Mouse (Mus musculus) stomach, postnatal 0 days (tissue): ENCODE measurements around the gene Rtn4. TPM values are rescaled to one million over a fixed set of nuclear protein-coding genes. Genes with fewer than 3 reads are reported as not detected.

Experiments used
- ATAC-seq: fragments of 200-750 bp; cut with Nextera tagmentation; 2 replicates; pipeline ENCODE4 v1.8.0; 2017; ENCODE audit not compliant: low FRiP score, low TSS enrichment
- DNase-seq: peaks from one replicate; pipeline ENCODE4 v3.0.0-alpha.2; 2016; ENCODE audit warnings: low spot score
- H3K27ac ChIP-seq: fragments of 300-500 bp; sonication (generic); replicated peaks from 2 replicates; pipeline ENCODE4 v1.5.1; 2014; ENCODE audit warnings: mild to moderate bottlenecking, control low read depth
- H3K27me3 ChIP-seq: fragments of 300-500 bp; sonication (generic); 2 replicates; pipeline ENCODE4 v1.6.1; 2014; ENCODE audit warnings: low read length; ENCODE audit not compliant: control insufficient read depth, insufficient read depth
- H3K36me3 ChIP-seq: fragments of 300-500 bp; sonication (generic); 2 replicates; pipeline ENCODE4 v1.6.1; 2014; ENCODE audit warnings: low read length, mixed read lengths; ENCODE audit not compliant: control insufficient read depth, insufficient read depth
- H3K4me1 ChIP-seq: fragments of 300-500 bp; sonication (generic); replicated peaks from 2 replicates; pipeline ENCODE4 v1.6.1; 2014; ENCODE audit warnings: antibody characterized with exemption; ENCODE audit not compliant: control insufficient read depth, insufficient read depth
- H3K4me2 ChIP-seq: fragments of 300-500 bp; sonication (generic); replicated peaks from 2 replicates; pipeline ENCODE4 v1.6.1; 2014; ENCODE audit warnings: low read depth, mild to moderate bottlenecking, control low read depth, moderate library complexity
- H3K4me3 ChIP-seq: fragments of 300-500 bp; sonication (generic); 2 replicates; pipeline ENCODE4 v1.5.1; 2014; ENCODE audit warnings: low read depth, low read length, control low read depth
- H3K9ac ChIP-seq: fragments of 300-500 bp; sonication (generic); 2 replicates; pipeline ENCODE4 v1.6.1; 2014; ENCODE audit warnings: mild to moderate bottlenecking, low read length, control low read depth, mixed read lengths
- H3K9me3 ChIP-seq: fragments of 300-500 bp; sonication (generic); 2 replicates; pipeline ENCODE4 v1.6.1; 2016; ENCODE audit warnings: low read length; ENCODE audit not compliant: control insufficient read depth
- CTCF ChIP-seq: IDR thresholded peaks from 2 replicates; pipeline ENCODE4 v1.5.1; 2016; ENCODE audit warnings: antibody characterized with exemption, low read depth, mild to moderate bottlenecking, moderate library complexity
- EP300 ChIP-seq: optimal IDR thresholded peaks from 2 replicates; pipeline ENCODE3; 2016; ENCODE audit warnings: antibody characterized with exemption
- WGBS: fragments of 180-500 bp; shearing (Covaris S2); extraction: QIAGEN DNeasy Blood & Tissue Kit; methylation state at CpG from one replicate; pipeline ENCODE4 v1.1.7; 2014; 5-methylcytosine and 5-hydroxymethylcytosine counted together
- polyA plus RNA-seq: library from polyadenylated mRNA; unstranded; fragments of >200 nt; fragmentation: Nextera tagmentation; extraction: Ambion mirVana; gene quantifications from 2 replicates; pipeline ENCODE4 v1.2.1, GENCODE M21; 2015

Rtn4 gene
- polyA plus RNA-seq, 1 experiment from 2014 or later: 56.1 TPM

DNA sequence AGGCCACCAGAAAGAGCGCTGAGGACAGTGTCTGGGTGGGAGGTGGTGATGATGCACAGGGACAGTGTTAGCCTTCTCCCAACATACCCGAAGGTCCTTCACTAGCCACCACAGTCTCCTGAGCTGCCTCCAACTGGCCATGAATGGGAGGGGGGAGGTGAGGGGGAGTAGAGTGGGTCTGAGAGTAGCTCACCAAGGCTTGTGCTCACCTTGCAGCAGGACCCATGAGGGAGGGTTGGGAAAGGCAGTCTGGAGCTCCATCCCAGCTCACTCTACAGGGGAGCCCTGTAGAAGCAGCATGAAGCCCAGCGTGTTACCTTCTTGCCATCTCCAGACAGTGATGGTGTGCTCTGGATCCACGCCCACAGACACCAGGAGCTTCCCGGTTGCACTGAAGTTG lies 65.9 kb downstream of the Rtn4 start:
- Histone ChIP-seq H3K4me3 (no peak overlapping the region), H3K9me3 (no peaks in the 10 kb centered on the region), H3K27ac (no peak overlapping the region), H3K4me2 (no peak overlapping the region), H3K36me3 (no peaks in the 10 kb centered on the region), H3K27me3 (no peaks in the 10 kb centered on the region), H3K4me1 (no peaks in the 10 kb centered on the region), H3K9ac (no peak overlapping the region)
- 93% methylated on average over 5 of the region's 5 CpGs for WGBS
- ATAC-seq (no peak), DNase-seq (no peak)
- TF ChIP-seq CTCF (no peak), EP300 (no peak)

GRCm38 (mm10) chr11:29761387-29761786 lies 68.6 kb downstream of the Rtn4 start:
- no peak overlapping the region for H3K4me2 ChIP-seq
- H3K4me1 ChIP-seq: no peaks in the 10 kb centered on the region
- H3K36me3 ChIP-seq: no peaks in the 10 kb centered on the region
- no peak overlapping the region for H3K27ac ChIP-seq
- H3K4me3 ChIP-seq: no peak overlapping the region
- TF ChIP-seq CTCF (no peak), EP300 (no peak)
- H3K9ac ChIP-seq: no peak overlapping the region
- no peaks in the 10 kb centered on the region for H3K27me3 ChIP-seq
- ATAC-seq (no peak), DNase-seq (no peak)
- 90% methylated on average over 9 of the region's 9 CpGs for WGBS
- H3K9me3 ChIP-seq: no peaks in the 10 kb centered on the region

DNA sequence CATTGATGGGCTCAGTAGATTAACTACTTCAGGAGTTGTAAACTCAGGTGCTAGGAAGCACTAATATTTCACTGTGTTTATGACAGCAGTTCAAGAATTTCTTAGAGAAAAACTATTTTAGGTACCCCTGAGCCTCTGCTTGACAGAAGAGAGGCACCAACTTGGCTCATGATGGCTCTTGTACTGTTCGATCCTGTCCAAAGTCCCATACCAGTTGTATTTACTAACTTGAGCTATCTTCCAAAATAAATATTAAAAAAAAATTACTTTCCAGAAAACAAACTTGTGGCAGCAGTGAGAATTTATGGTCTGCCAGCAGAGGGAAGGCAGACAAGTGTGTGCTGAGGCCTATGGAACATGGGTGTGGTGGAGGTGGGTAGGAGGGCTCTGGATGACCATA lies 70.0 kb downstream of the Rtn4 start:
- ATAC-seq (no peak), DNase-seq (no peak)
- Histone ChIP-seq H3K4me2 (no peak overlapping the region), H3K4me3 (no peak overlapping the region), H3K9me3 (no peaks in the 10 kb centered on the region), H3K9ac (no peak overlapping the region), H3K36me3 (no peaks in the 10 kb centered on the region), H3K27me3 (no peaks in the 10 kb centered on the region), H3K27ac (no peak overlapping the region), H3K4me1 (no peaks in the 10 kb centered on the region)
- WGBS: 61% methylated on average over 1 of the region's 1 CpGs
- TF ChIP-seq CTCF: no peak
- TF ChIP-seq EP300: no peak

- no peaks in the 10 kb centered on the region for H3K4me1 ChIP-seq
- H3K9ac ChIP-seq: no peak overlapping the region
- no peaks in the 10 kb centered on the region for H3K9me3 ChIP-seq
- no peaks in the 10 kb centered on the region for H3K27me3 ChIP-seq
- no peak overlapping the region for H3K4me3 ChIP-seq
- no peak overlapping the region for H3K27ac ChIP-seq
- no peak for ATAC-seq
- no peaks in the 10 kb centered on the region for H3K36me3 ChIP-seq
- H3K4me2 ChIP-seq: no peak overlapping the region
- WGBS: 64% methylated on average over 4 of the region's 4 CpGs
- DNase-seq: no peak
- TF ChIP-seq EP300 (no peak), CTCF (no peak)
Observed at GRCm38 (mm10) chr11:29765063-29765462, 72.3 kb downstream of the Rtn4 start.

DNA sequence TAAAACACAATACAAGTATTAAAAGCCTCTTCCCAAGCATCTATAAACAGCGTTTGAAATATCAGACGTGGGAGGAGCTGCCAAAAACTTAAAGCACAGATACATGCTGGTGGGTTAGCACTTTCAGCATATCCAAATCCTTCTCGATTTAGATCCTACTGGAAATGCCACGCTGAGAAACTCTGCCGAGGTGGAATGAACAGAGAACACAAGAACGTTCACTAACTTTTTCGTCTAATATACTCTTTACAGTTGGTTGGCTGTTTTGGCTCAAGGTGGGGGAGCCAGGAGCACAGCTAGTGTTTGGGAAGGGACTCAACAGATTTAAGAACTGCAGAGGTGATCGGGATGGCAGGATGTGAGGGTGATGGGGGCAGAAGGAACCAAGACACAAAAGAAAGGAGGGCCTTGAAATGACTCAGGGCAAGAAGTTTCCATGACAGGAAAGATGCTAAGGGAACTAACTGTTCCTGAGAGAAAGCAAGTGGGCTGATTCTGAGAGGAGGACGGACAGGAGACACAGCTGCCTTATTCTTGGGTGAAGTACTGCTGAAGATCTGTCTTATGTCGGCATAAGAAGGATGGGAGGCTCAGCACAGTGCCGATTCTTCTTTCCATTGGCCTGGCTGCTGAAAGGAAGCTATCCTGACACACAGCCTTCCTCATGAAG lies 73.7 kb downstream of the Rtn4 start:
- ATAC-seq: no peak
- Histone ChIP-seq H3K9me3 (no peaks in the 10 kb centered on the region), H3K9ac (no peak overlapping the region), H3K27ac (no peak overlapping the region), H3K36me3 (no peaks in the 10 kb centered on the region), H3K4me3 (no peak overlapping the region), H3K27me3 (no peaks in the 10 kb centered on the region), H3K4me1 (no peaks in the 10 kb centered on the region), H3K4me2 (no peak overlapping the region)
- TF ChIP-seq CTCF (no peak), EP300 (no peak)
- no peak for DNase-seq
- 71% methylated on average over 11 of the region's 11 CpGs for WGBS

GRCm38 (mm10) chr11:29768523-29768922 lies 75.8 kb downstream of the Rtn4 start:
- no peaks in the 10 kb centered on the region for H3K9me3 ChIP-seq
- H3K4me2 ChIP-seq: no peak overlapping the region
- H3K4me3 ChIP-seq: no peak overlapping the region
- H3K9ac ChIP-seq: no peak overlapping the region
- H3K4me1 ChIP-seq: no peaks in the 10 kb centered on the region
- ATAC-seq (no peak), DNase-seq (no peak)
- H3K27me3 ChIP-seq: no peaks in the 10 kb centered on the region
- no peak overlapping the region for H3K27ac ChIP-seq
- H3K36me3 ChIP-seq: no peaks in the 10 kb centered on the region
- TF ChIP-seq EP300 (no peak), CTCF (no peak)
